In the genomic region with DNA sequence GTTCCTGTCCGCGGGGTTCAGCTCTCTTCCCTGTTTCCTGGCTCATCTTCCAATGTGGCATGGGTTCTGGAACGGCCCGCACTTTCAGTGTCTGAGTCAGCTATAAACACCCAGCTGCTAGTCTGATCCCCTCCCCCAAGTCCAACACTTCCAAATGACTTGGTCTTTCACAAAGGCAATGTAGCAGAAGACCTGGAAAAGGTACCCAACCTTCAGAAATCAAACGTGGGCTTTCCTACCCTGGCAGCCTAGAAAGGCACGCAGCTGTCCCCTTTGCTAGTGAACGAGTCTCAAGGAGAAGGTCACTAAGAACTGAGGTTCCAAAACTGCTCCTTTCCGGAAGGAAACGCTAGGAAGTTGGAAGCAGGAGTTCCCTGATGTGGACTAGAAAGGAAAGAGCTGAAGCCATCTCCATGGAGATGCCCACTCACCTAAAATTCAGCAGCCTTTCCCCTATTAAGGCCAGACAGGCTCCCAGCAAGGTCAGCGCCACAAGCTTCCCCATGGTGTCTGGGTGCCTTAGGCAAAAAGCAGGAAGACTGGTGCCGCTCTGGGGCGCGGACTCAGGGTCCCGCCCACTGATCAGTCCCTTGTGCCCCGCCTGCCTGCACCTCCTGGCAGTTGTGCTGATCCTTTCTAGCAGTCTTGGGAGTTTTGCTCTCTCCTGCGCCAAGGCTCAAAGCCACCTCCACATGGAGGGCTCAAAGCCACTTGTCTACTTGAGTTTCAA, we compare ENCODE assay signal across 8 mouse cellular contexts. TPM values are rescaled to one million over a fixed set of nuclear protein-coding genes. Genes with fewer than 3 reads are reported as not detected.
DNase-seq lines count a peak whose midpoint lies in the region; ATAC-seq and TF ChIP-seq lines count a peak whose summit lies in the region.

Pon3 (minus strand) TSS at position 565 of the 730 bp plus-strand sequence.

- H3K27me3 ChIP-seq in forebrain, embryonic 14.5 days (replicated peaks; ENCODE audit: control insufficient read depth, insufficient read depth, low read length), result no peaks in the 10 kb centered on the region
- no peaks in the 10 kb centered on the region for H3K27me3 ChIP-seq in megakaryocyte, embryonic 14.5 days (replicated peaks)

- no peak within 1 kb of the TSS for H3K27ac ChIP-seq in ES-E14 (ENCODE audit: insufficient read depth, low read depth, low read length, poor library complexity, severe bottlenecking)
- H3K27ac ChIP-seq in forebrain, embryonic 14.5 days (ENCODE audit: low read depth, low read length), result no peak within 1 kb of the TSS

- in situ Hi-C loops in ES-E14 (cut with MboI; ENCODE audit: low sequenced_read_pairs in 2 of 2, unreplicated experiment in 2 of 2), result no loop called here

- ATAC-seq in forebrain, embryonic 14.5 days, result peak; percentile 73
- ATAC-seq in hematopoietic stem cell, adult 5-6 weeks (replicated peaks in 1 of 2; ENCODE audit: insufficient read depth in 1 of 2, low FRiP score in 2 of 2, low TSS enrichment in 1 of 2, low read depth in 1 of 2, poor library complexity in 2 of 2, severe bottlenecking in 2 of 2), result peak; percentile 99
- no peak for ATAC-seq in cerebellum, adult (ENCODE audit: insufficient number of reproducible peaks, low FRiP score, low TSS enrichment)

- H3K36me3 ChIP-seq in ES-E14 (ENCODE audit: control insufficient read depth, insufficient read depth, low read length, poor library complexity, severe bottlenecking), result no peaks in the 10 kb centered on the region
- H3K36me3 ChIP-seq in forebrain, embryonic 14.5 days (ENCODE audit: control insufficient read depth, insufficient read depth, low read length), result no peaks in the 10 kb centered on the region
- peaks cover 35% of the 10 kb centered on the region for H3K36me3 ChIP-seq in megakaryocyte, embryonic 14.5 days (replicated peaks; ENCODE audit: low read length)

- H3K4me3 ChIP-seq in ES-E14 (ENCODE audit: insufficient read depth in 1 of 2, low read depth in 1 of 2, low read length in 2 of 2, poor library complexity in 1 of 2, severe bottlenecking in 1 of 2), result peak within 1 kb of the TSS; percentile 49 to 52
- H3K4me3 ChIP-seq in forebrain, embryonic 14.5 days (ENCODE audit: low read depth, low read length), result peak within 1 kb of the TSS; percentile 11; the same call in 1 of the 2 replicates
- peak within 1 kb of the TSS; percentile 90 for H3K4me3 ChIP-seq in megakaryocyte, embryonic 14.5 days (replicated peaks)

- WGBS in forebrain, embryonic 14.5 days, result 9% methylated on average over 16 of the region's 16 CpGs

- peak within 1 kb of the TSS; percentile 3; the same call in 1 of the 2 replicates for H3K9ac ChIP-seq in ES-E14 (ENCODE audit: insufficient read depth, low read depth, low read length, poor library complexity, severe bottlenecking)
- H3K9ac ChIP-seq in forebrain, embryonic 14.5 days (ENCODE audit: low read length), result peak within 1 kb of the TSS; percentile 6; the same call in 1 of the 2 replicates

- peak; percentile 54 for DNase-seq in ES-E14 (ENCODE audit: low read depth, low spot score)
- DNase-seq in adrenal gland, postnatal 4 days (ENCODE audit: low spot score in 2 of 2), result peak; percentile 25 to 57
- DNase-seq in forebrain, embryonic 14.5 days (ENCODE audit: low spot score), result peak; percentile 37
- DNase-seq in layer of hippocampus, adult 9-11 months, result peak; percentile 19
- peak; percentile 37 for DNase-seq in spleen, adult 12 weeks (ENCODE audit: low spot score)

- H3K9me3 ChIP-seq in ES-E14 (ENCODE audit: control insufficient read depth, insufficient read depth, low read depth, low read length), result no peaks in the 10 kb centered on the region
- no peaks in the 10 kb centered on the region for H3K9me3 ChIP-seq in forebrain, embryonic 14.5 days (replicated peaks; ENCODE audit: control insufficient read depth, low read length)
- no peaks in the 10 kb centered on the region for H3K9me3 ChIP-seq in megakaryocyte, embryonic 14.5 days

- H3K4me2 ChIP-seq in forebrain, embryonic 14.5 days (ENCODE audit: low read length), result peak within 1 kb of the TSS; percentile 36

- peaks cover 2 to 4% of the 10 kb centered on the region in 2 experiments; a peak in 1 of 4 replicates for H3K4me1 ChIP-seq in ES-E14 (ENCODE audit: control insufficient read depth in 2 of 2, insufficient read depth in 2 of 2, low read length in 2 of 2, poor library complexity in 1 of 2)
- peaks cover 7% of the 10 kb centered on the region for H3K4me1 ChIP-seq in forebrain, embryonic 14.5 days (ENCODE audit: control insufficient read depth, insufficient read depth, low read length)
- peaks cover 32% of the 10 kb centered on the region for H3K4me1 ChIP-seq in megakaryocyte, embryonic 14.5 days

TF ChIP-seq in ES-E14, 5 proteins besides CTCF, POLR2A, EP300 and RAD21:
- TF ChIP-seq HCFC1 (IDR thresholded peaks at IDR 0.05; ENCODE audit: borderline replicate concordance, insufficient read depth, low read length) (no peak), CHD2 (IDR thresholded peaks at IDR 0.05; ENCODE audit: low read depth, low read length) (no peak), ZC3H11A (IDR thresholded peaks at IDR 0.05; ENCODE audit: borderline replicate concordance, low read depth, low read length) (no peak), ZNF384 (IDR thresholded peaks at IDR 0.05; ENCODE audit: low read depth, low read length) (no peak), MAFK (IDR thresholded peaks at IDR 0.05; ENCODE audit: insufficient read depth, low read depth, low read length) (no peak)
TF ChIP-seq in ES-E14: peak in this region for 0.

RNA-seq across cellular contexts. Expression of gene Pon3, which starts in this region (rescaled TPM):
- 2.2 and 2.3 TPM in 2 replicates for total RNA-seq in ES-E14 (2012; rRNA removed)
- 10 to 100 TPM; 71.9 to 76.9 TPM for total RNA-seq in adrenal gland, postnatal 4 days (2021)
- 4.1 and 4.8 TPM in 2 replicates for polyA plus RNA-seq in forebrain, embryonic 14.5 days (2014; fragmentation: Nextera tagmentation; extraction: Ambion mirVana)
- 18.4 and 26.0 TPM in 2 replicates for total RNA-seq in hematopoietic stem cell, adult 5-6 weeks (2017)
- polyA plus RNA-seq in megakaryocyte, embryonic 14.5 days (2012; ENCODE audit: insufficient read depth, low replicate concordance), result 1.5 and 2.2 TPM in 2 replicates

Comparison
In these comparisons a context has a peak if more than half of its experiments do, and no peak if none do; other contexts are left out.
1. H3K4me3 ChIP-seq: peak in every context shown above with its lines; median percentile 90 in megakaryocyte, embryonic 14.5 days; 50 in ES-E14; 11 in forebrain, embryonic 14.5 days.